Mouse (Mus musculus) small intestine, adult 2 months (tissue): Measurements from ENCODE around the gene Ap3b2. TPM values are rescaled to one million over a fixed set of nuclear protein-coding genes. Genes with fewer than 3 reads are reported as not detected.

Source experiments
- H3K27ac ChIP-seq: fragments of 200-500 bp; 2 replicates; pipeline ENCODE4 v1.5.1; 2012; ENCODE audit warnings: low read depth, low read length, control low read depth, inconsistent platforms; ENCODE audit not compliant: insufficient read depth
- H3K27me3 ChIP-seq: fragments of 200-500 bp; 2 replicates; pipeline ENCODE4 v1.6.1; 2012; ENCODE audit warnings: mild to moderate bottlenecking, moderate library complexity, low read length, inconsistent platforms; ENCODE audit not compliant: control insufficient read depth, insufficient read depth
- H3K36me3 ChIP-seq: fragments of 200-500 bp; 2 replicates; pipeline ENCODE4 v1.6.1; 2012; ENCODE audit warnings: mild to moderate bottlenecking, low read length, control low read depth, inconsistent platforms; ENCODE audit not compliant: control insufficient read depth, insufficient read depth
- H3K4me1 ChIP-seq: fragments of 200-500 bp; 2 replicates; pipeline ENCODE4 v1.6.1; 2012; ENCODE audit warnings: low read length, inconsistent platforms, mixed read lengths; ENCODE audit not compliant: control insufficient read depth, insufficient read depth, insufficient read length
- H3K4me3 ChIP-seq: fragments of 200-500 bp; 2 replicates; pipeline ENCODE4 v1.5.1; 2012; ENCODE audit warnings: low read depth, mild to moderate bottlenecking, control low read depth, inconsistent platforms, low read length, moderate library complexity
- CTCF ChIP-seq: fragments of 200-500 bp; IDR thresholded peaks from 2 replicates; pipeline ENCODE4 v1.5.1; 2012; ENCODE audit warnings: low read depth, mild to moderate bottlenecking, control low read depth, inconsistent platforms, low read length, moderate library complexity, mixed read lengths; ENCODE audit not compliant: insufficient replicate concordance, insufficient read length; ENCODE audit errors: extremely low read depth
- POLR2A ChIP-seq: fragments of 200-500 bp; IDR thresholded peaks from 2 replicates; pipeline ENCODE4 v1.6.1; 2012; ENCODE audit warnings: low read depth, mild to moderate bottlenecking, control low read depth, inconsistent platforms, low read length, moderate library complexity
- WGBS: fragments of 180-500 bp; shearing (Covaris S2); methylation state at CpG from one replicate; pipeline ENCODE4 v1.1.7; 2018; 5-methylcytosine and 5-hydroxymethylcytosine counted together
- polyA plus RNA-seq: library from polyadenylated mRNA; depleted of rRNA; stranded (reverse); fragments of >200 nt; gene quantifications from 2 replicates; pipeline ENCODE4 v1.2.3, GENCODE M21; 2012; rRNA removed

Ap3b2 gene
- polyA plus RNA-seq, 1 experiment = 1.4 TPM

DNA sequence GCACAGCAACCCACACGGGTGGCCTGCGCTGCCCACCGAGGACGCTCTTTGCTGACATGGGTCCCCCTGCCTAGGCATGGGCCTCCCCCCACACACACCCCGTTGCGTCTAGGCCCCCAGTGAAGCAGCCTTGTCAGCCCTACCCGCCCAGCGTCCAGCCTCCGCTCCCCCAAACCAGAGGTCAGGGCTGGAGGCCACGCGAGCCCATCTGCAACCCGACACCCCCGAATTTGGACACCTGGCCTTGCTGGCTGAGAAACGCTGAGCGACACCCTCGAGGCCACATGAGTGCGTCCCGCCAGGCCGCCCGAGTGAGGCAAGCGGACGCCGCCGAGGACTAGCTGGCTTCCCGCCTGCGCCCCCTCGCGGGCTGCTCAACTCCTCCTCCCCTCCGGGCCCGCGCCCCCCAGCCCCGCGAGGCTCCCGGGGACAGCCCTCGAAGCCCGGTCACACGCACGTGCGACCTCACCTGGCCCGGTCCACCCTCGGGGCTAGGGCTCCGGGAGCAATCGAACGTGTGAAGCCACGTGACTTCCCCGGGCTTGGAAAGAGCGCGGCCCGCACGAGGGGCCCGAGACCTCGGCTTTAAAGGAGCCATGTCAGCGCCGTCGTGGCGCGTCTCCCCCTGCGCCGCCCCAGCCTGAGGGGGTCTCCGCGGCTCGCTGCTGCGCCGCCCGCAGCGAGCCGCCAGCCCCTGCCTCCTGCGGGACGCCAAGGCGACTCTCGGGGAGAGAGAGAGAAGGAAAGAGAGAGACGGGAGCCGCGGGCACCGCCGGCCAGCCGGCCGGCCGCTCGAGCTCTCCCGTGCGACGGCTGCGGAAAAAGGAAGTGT is 40.1 kb downstream of the Ap3b2 start:
- Histone ChIP-seq H3K27me3 (peaks cover 43% of the 10 kb centered on the region), H3K36me3 (no peaks in the 10 kb centered on the region), H3K27ac (no peak overlapping the region), H3K4me1 (peaks cover 4% of the 10 kb centered on the region; the same call in 1 of the 2 replicates), H3K4me3 (peak overlapping the region; percentile 60)
- WGBS = 6% methylated on average over 84 of the region's 84 CpGs
- TF ChIP-seq POLR2A = no peak
- no peak for TF ChIP-seq CTCF

DNA sequence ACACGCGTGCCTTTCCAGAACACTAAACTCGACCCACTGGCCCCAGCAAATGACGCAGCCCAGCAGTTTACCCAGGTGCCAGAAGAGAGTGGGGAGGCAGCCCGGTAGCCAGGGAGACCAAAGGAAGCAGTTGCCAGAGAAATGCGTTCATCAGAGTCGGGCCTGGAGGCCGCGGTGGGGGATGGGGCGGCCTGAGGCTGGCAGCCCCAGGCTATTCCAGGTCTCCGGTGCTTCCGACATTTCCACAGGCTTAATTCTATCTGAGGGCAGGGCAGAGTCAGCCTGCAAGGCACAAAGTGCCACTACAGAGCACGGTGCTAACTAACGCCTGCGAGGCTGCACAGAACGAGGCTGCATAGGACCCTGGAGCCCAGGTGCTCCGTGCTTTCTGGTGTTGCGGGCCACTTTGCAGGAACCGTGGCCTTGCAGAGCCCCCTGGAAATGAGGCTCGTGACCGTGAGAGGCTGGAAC is 40.7 kb downstream of the Ap3b2 start:
- TF ChIP-seq POLR2A (no peak), CTCF (no peak)
- Histone ChIP-seq H3K4me1 (peaks cover 4% of the 10 kb centered on the region; the same call in 1 of the 2 replicates), H3K4me3 (peak overlapping the region; percentile 60; the same call in 1 of the 2 replicates), H3K27me3 (peaks cover 43% of the 10 kb centered on the region), H3K36me3 (no peaks in the 10 kb centered on the region), H3K27ac (no peak overlapping the region)
- 8% methylated on average over 21 of the region's 21 CpGs for WGBS

Other genes starting within 250 kb of the Ap3b2 start
- 571 and 823 TPM in 2 replicates for gene Rps17, start 148.7 kb downstream of the Ap3b2 start, polyA plus RNA-seq
- 0.28 and 1.0 TPM in 2 replicates for gene Cpeb1, start 38.5 kb downstream of the Ap3b2 start, polyA plus RNA-seq
- not detected in 2 replicates for gene BC048679, start 4.4 kb upstream of the Ap3b2 start, polyA plus RNA-seq
- 0.06 and 0.08 TPM in 2 replicates for gene Fsd2, start 73.0 kb upstream of the Ap3b2 start, polyA plus RNA-seq
- 17.5 and 34.0 TPM in 2 replicates for gene Whamm, start 77.3 kb upstream of the Ap3b2 start, polyA plus RNA-seq
- 11.2 and 20.2 TPM in 2 replicates for gene Homer2, start 213.6 kb upstream of the Ap3b2 start, polyA plus RNA-seq